Mouse (Mus musculus) forebrain, embryonic 10.5 days (tissue): Measurements from ENCODE around the gene Rbm19. TPM values are rescaled to one million over a fixed set of nuclear protein-coding genes. Genes with fewer than 3 reads are reported as not detected.
A peak's percentile ranks its signal among the peaks of the same experiment; 100 is the strongest.

Source experiments
- DNase-seq: peaks from one replicate; pipeline ENCODE4 v3.0.0-alpha.2; 2017; ENCODE audit warnings: low spot score; ENCODE audit errors: extremely low spot score
- H3K27ac ChIP-seq: fragments of 300-500 bp; sonication (generic); 2 replicates; pipeline ENCODE4 v1.5.1; 2016; ENCODE audit warnings: mild to moderate bottlenecking
- H3K27me3 ChIP-seq: fragments of 300-500 bp; sonication (generic); 2 replicates; pipeline ENCODE4 v1.6.1; 2016; ENCODE audit warnings: mild to moderate bottlenecking; ENCODE audit not compliant: poor library complexity, severe bottlenecking
- H3K36me3 ChIP-seq: fragments of 300-500 bp; sonication (generic); replicated peaks from 2 replicates; pipeline ENCODE4 v1.6.1; 2016; ENCODE audit warnings: mild to moderate bottlenecking, moderate library complexity
- H3K4me1 ChIP-seq: fragments of 300-500 bp; sonication (generic); 2 replicates; pipeline ENCODE4 v1.6.1; 2016
- H3K4me3 ChIP-seq: fragments of 300-500 bp; sonication (generic); 2 replicates; pipeline ENCODE4 v1.5.1; 2016; ENCODE audit warnings: mild to moderate bottlenecking, moderate library complexity
- H3K9me3 ChIP-seq: fragments of 300-500 bp; sonication (generic); 2 replicates; pipeline ENCODE4 v1.6.1; 2016; ENCODE audit warnings: mild to moderate bottlenecking, moderate library complexity
- WGBS: fragments of 180-500 bp; shearing (Covaris S2); methylation state at CpG from one replicate; pipeline ENCODE4 v1.1.7; 2016; 5-methylcytosine and 5-hydroxymethylcytosine counted together
- polyA plus RNA-seq: library from polyadenylated mRNA; unstranded; fragments of >200 nt; fragmentation: Nextera tagmentation; extraction: Ambion mirVana; gene quantifications from 2 replicates; pipeline ENCODE4 v1.2.1, GENCODE M21; 2016

Gene Rbm19
- polyA plus RNA-seq, 1 experiment from 2014 or later: 38.4 TPM

- Histone ChIP-seq H3K36me3 (peaks cover 74% of the 10 kb centered on the region), H3K27ac (peak overlapping the region; percentile 72)
- WGBS: 91% methylated on average over 5 of the region's 5 CpGs
Observed at GRCm38 (mm10) chr5:120137038-120137437, 20.8 kb downstream of the Rbm19 start.

GRCm38 (mm10) chr5:120137846-120138245 lies 21.6 kb downstream of the Rbm19 start:
- H3K27me3 ChIP-seq: no peaks in the 10 kb centered on the region
- no peak overlapping the region; the same call in 1 of the 2 replicates for H3K4me3 ChIP-seq
- no peak for DNase-seq
- H3K36me3 ChIP-seq: peaks cover 74% of the 10 kb centered on the region
- WGBS: 97% methylated on average over 1 of the region's 1 CpGs
- peaks cover 14% of the 10 kb centered on the region for H3K4me1 ChIP-seq
- no peaks in the 10 kb centered on the region for H3K9me3 ChIP-seq
- peak overlapping the region; percentile 68 for H3K27ac ChIP-seq

More at GRCm38 (mm10) chr5:120137038-120137437, 20.8 kb downstream of the Rbm19 start:
- DNase-seq: no peak
- Histone ChIP-seq H3K9me3 (no peaks in the 10 kb centered on the region), H3K27me3 (no peaks in the 10 kb centered on the region), H3K4me3 (no peak overlapping the region), H3K4me1 (peaks cover 14% of the 10 kb centered on the region)

DNA sequence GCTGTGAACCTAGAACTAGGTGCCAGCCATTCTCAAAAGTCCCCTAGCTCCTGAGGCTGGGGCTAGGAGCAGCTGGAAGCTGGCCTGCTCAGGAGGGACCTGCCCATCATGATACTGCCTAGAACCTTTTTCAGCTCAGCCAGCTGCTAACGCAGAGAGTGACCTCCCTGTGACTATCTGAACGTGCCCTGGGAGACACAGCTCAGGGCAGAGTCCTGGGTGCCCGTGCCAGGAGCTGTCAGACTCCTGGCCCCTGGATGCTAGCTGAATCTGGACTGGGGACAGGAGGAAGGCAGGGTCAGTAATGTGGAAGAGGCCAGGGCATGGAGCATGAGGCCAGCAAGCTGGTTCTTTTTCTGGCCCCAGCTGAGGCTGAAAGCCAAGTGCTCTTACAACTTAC lies 22.1 kb downstream of the Rbm19 start:
- no peak for DNase-seq
- WGBS: 84% methylated on average over 3 of the region's 3 CpGs
- Histone ChIP-seq H3K27ac (peak overlapping the region; percentile 68), H3K4me3 (peak overlapping the region; percentile 9), H3K27me3 (no peaks in the 10 kb centered on the region), H3K36me3 (peaks cover 74% of the 10 kb centered on the region), H3K4me1 (peaks cover 14% of the 10 kb centered on the region), H3K9me3 (no peaks in the 10 kb centered on the region)

DNA sequence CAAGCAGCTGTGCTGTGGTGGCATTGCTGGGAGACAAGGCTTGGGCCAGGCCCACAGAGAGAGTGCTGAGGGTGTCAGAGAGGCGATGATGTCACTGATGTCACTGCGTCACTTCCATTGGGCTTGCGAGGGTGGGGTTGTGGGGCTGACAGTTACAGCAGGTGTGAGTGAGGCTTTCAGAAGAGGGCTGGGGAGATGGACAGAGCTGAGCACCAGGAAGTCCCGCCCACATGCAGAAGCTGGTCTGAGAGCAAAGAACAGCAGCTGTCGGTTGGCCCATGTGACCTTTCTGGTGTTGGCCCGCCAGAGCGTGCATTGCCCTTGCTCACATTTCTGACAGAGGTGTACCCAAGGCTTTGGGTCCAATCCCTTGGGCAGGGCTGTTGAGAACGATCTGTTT lies 23.0 kb downstream of the Rbm19 start:
- Histone ChIP-seq H3K27me3 (no peaks in the 10 kb centered on the region), H3K9me3 (no peaks in the 10 kb centered on the region), H3K4me1 (peaks cover 14% of the 10 kb centered on the region), H3K4me3 (no peak overlapping the region; the same call in 1 of the 2 replicates), H3K27ac (peak overlapping the region; percentile 68; the same call in 1 of the 2 replicates), H3K36me3 (peaks cover 74% of the 10 kb centered on the region)
- 78% methylated on average over 8 of the region's 8 CpGs for WGBS
- no peak for DNase-seq

DNA sequence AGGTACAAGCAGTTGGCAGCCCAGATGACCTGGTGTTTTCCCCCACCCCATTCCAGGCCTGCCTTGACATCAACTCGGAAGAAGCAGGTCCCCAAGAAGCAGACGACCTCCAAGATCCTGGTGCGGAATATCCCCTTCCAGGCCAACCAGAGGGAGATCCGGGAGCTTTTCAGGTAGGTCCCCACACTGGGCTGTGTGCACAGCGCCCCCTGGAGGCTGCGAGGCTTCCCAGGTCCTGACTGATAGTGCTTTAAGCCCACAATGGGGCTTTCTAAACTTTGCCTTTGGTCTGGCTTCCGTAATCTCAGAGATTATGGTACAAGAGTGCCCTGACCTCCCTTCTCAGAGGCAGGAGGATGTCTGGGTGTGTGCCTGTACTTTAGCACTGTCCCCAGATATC lies 27.7 kb downstream of the Rbm19 start:
- no peak overlapping the region for H3K27ac ChIP-seq
- peaks cover 79% of the 10 kb centered on the region for H3K36me3 ChIP-seq
- peaks cover 26% of the 10 kb centered on the region for H3K4me1 ChIP-seq
- 0 out of 2 replicates have a peak, but pooled peaks cover 7% of the 10 kb centered on the region for H3K27me3 ChIP-seq
- 59% methylated on average over 7 of the region's 7 CpGs for WGBS
- DNase-seq: peak; percentile 37
- no peak overlapping the region for H3K4me3 ChIP-seq
- H3K9me3 ChIP-seq: no peaks in the 10 kb centered on the region

DNA sequence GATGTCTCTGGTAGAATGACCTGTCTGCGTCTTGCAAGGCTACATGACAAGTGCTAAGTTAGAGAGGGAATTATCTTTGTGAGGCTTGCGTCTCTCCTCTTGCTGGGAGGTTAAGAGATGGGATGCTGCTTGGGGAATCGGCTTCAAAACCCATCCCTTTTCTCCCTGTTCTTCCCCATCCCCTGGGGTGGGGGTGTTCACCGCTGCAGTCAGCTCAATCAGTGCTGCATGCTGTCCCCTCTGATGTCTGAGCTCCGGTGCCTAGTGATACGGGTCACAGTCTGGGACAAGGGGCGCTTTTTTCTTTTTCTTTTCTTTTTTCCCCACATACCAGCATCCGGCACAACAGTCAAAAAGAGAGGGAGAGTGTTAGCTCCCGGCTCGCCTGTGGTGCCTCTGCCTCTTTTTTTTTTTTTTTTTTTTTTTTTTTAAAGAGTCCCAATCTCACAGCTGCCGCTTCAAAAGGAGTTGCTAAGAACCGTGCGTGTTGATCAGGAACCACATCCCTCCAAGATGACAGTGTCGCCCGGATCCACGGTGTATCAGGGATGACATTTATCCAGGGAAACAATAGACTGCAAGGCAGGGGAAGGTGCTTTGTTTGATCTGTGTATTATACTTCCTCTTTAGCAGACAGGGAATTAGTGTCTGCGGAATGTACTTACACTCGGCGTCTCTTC lies 29.2 kb downstream of the Rbm19 start:
- H3K4me1 ChIP-seq: peaks cover 26% of the 10 kb centered on the region
- no peak for DNase-seq
- peak overlapping the region; percentile 81; the same call in 1 of the 2 replicates for H3K27ac ChIP-seq
- no peak overlapping the region for H3K4me3 ChIP-seq
- WGBS: 58% methylated on average over 19 of the region's 19 CpGs
- H3K27me3 ChIP-seq: 0 out of 2 replicates have a peak, but pooled peaks cover 7% of the 10 kb centered on the region
- H3K9me3 ChIP-seq: no peaks in the 10 kb centered on the region
- H3K36me3 ChIP-seq: peaks cover 91% of the 10 kb centered on the region

DNA sequence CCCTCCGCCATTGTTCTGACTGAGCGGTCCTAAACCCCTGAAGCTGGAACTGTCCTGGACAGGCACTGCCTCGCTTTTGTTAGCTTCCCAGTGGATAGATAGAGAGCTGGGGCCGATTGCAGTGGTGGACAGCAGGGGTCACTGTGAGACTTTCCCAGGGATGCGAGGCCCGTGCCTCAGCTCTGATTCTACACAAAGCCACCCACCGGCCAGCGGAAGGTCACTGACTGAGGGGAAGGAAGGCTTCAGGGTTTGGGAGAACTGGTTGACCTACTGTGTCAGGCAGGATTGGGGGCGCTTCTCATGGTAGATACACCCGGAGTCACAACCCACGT lies 29.8 kb downstream of the Rbm19 start:
- WGBS: 36% methylated on average over 11 of the region's 11 CpGs
- peaks cover 90% of the 10 kb centered on the region for H3K36me3 ChIP-seq
- H3K4me1 ChIP-seq: peaks cover 26% of the 10 kb centered on the region
- 0 out of 2 replicates have a peak, but pooled peaks cover 7% of the 10 kb centered on the region for H3K27me3 ChIP-seq
- peak; percentile 81 for DNase-seq
- H3K4me3 ChIP-seq: no peak overlapping the region
- no peaks in the 10 kb centered on the region for H3K9me3 ChIP-seq
- H3K27ac ChIP-seq: peak overlapping the region; percentile 81

GRCm38 (mm10) chr5:120146909-120147308 lies 30.6 kb downstream of the Rbm19 start:
- Histone ChIP-seq H3K4me3 (no peak overlapping the region), H3K27ac (peak overlapping the region; percentile 81), H3K36me3 (peaks cover 81% of the 10 kb centered on the region), H3K9me3 (no peaks in the 10 kb centered on the region), H3K27me3 (0 out of 2 replicates have a peak, but pooled peaks cover 7% of the 10 kb centered on the region), H3K4me1 (peaks cover 26% of the 10 kb centered on the region)
- WGBS: 70% methylated on average over 3 of the region's 3 CpGs
- DNase-seq: no peak

- H3K36me3 ChIP-seq: peaks cover 77% of the 10 kb centered on the region
- 0 out of 2 replicates have a peak, but pooled peaks cover 7% of the 10 kb centered on the region for H3K27me3 ChIP-seq
- whole genome bisulfite sequencing: 94% methylated on average over 9 of the region's 9 CpGs
Observed at GRCm38 (mm10) chr5:120148246-120148645, 32.0 kb downstream of the Rbm19 start.

GRCm38 (mm10) chr5:120151145-120151544 lies 34.9 kb downstream of the Rbm19 start:
- WGBS: 84% methylated on average over 4 of the region's 4 CpGs
- Histone ChIP-seq H3K36me3 (peaks cover 59% of the 10 kb centered on the region), H3K27ac (no peak overlapping the region), H3K27me3 (0 out of 2 replicates have a peak, but pooled peaks cover 7% of the 10 kb centered on the region), H3K4me3 (no peak overlapping the region), H3K4me1 (peaks cover 33% of the 10 kb centered on the region), H3K9me3 (no peaks in the 10 kb centered on the region)
- no peak for DNase-seq

More at GRCm38 (mm10) chr5:120148246-120148645, 32.0 kb downstream of the Rbm19 start:
- peaks cover 27% of the 10 kb centered on the region for H3K4me1 ChIP-seq
- no peak overlapping the region for H3K4me3 ChIP-seq
- H3K27ac ChIP-seq: no peak overlapping the region
- DNase-seq: no peak
- H3K9me3 ChIP-seq: no peaks in the 10 kb centered on the region

DNA sequence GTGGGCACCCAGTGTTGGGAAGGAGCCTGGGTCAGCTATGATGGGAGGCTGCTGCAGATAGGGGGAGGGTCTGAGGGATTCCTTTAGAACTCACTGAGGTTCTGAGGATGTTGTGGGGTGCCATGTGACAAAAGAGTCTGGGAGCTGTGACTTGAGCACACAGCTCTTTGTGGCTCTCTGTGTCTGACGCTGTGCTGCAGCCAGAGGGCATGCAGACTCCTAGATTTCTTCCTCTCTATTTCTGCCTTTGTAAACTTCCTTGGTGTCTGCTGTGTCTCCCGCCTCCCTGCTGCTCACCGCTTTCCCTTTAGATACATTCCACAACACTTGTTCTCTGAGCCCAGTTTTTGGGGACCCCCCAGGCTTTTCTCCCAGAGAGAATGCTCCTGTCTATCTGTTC lies 36.9 kb downstream of the Rbm19 start:
- 90% methylated on average over 3 of the region's 3 CpGs for WGBS
- H3K4me3 ChIP-seq: no peak overlapping the region
- no peaks in the 10 kb centered on the region for H3K9me3 ChIP-seq
- no peak for DNase-seq
- H3K27me3 ChIP-seq: 0 out of 2 replicates have a peak, but pooled peaks cover 3% of the 10 kb centered on the region
- peaks cover 28% of the 10 kb centered on the region for H3K4me1 ChIP-seq
- peaks cover 40% of the 10 kb centered on the region for H3K36me3 ChIP-seq
- no peak overlapping the region for H3K27ac ChIP-seq

GRCm38 (mm10) chr5:120155672-120156071 lies 39.4 kb downstream of the Rbm19 start:
- DNase-seq: no peak
- Histone ChIP-seq H3K27me3 (no peaks in the 10 kb centered on the region), H3K27ac (peak overlapping the region; percentile 56), H3K4me3 (no peak overlapping the region), H3K36me3 (peaks cover 15% of the 10 kb centered on the region; the same call in 1 of the 2 replicates), H3K9me3 (no peaks in the 10 kb centered on the region), H3K4me1 (peaks cover 30% of the 10 kb centered on the region)
- 86% methylated on average over 10 of the region's 10 CpGs for WGBS

- Histone ChIP-seq H3K4me3 (no peak overlapping the region), H3K9me3 (no peaks in the 10 kb centered on the region), H3K27me3 (no peaks in the 10 kb centered on the region), H3K4me1 (peaks cover 36% of the 10 kb centered on the region), H3K27ac (peak overlapping the region; percentile 56), H3K36me3 (0 out of 2 replicates have a peak, but pooled peaks cover 15% of the 10 kb centered on the region)
- 79% methylated on average over 21 of the region's 21 CpGs for WGBS
- DNase-seq: no peak
Observed at GRCm38 (mm10) chr5:120156166-120156909, 40.1 kb downstream of the Rbm19 start.
